Mouse (Mus musculus) cortical plate, adult 2 months (tissue): ENCODE measurements at regions not wholly inside any gene's neighbourhood (a gene's known extent, or its start where the extent isn't known, plus 50 kb on each side); places are given as distances from the start of the nearest gene placed in this dataset.

Source experiments
- CTCF ChIP-seq: fragments of 200-500 bp; IDR thresholded peaks from 2 replicates; pipeline ENCODE4 v1.5.1; 2011; ENCODE audit warnings: mild to moderate bottlenecking, control low read depth, low read length; ENCODE audit not compliant: insufficient read depth; ENCODE audit errors: extremely low read depth
- POLR2A ChIP-seq: fragments of 200-500 bp; IDR thresholded peaks from 2 replicates; pipeline ENCODE4 v1.6.1; 2011; ENCODE audit warnings: mild to moderate bottlenecking, low read length, control low read depth; ENCODE audit not compliant: insufficient read depth; ENCODE audit errors: extremely low read depth

DNA sequence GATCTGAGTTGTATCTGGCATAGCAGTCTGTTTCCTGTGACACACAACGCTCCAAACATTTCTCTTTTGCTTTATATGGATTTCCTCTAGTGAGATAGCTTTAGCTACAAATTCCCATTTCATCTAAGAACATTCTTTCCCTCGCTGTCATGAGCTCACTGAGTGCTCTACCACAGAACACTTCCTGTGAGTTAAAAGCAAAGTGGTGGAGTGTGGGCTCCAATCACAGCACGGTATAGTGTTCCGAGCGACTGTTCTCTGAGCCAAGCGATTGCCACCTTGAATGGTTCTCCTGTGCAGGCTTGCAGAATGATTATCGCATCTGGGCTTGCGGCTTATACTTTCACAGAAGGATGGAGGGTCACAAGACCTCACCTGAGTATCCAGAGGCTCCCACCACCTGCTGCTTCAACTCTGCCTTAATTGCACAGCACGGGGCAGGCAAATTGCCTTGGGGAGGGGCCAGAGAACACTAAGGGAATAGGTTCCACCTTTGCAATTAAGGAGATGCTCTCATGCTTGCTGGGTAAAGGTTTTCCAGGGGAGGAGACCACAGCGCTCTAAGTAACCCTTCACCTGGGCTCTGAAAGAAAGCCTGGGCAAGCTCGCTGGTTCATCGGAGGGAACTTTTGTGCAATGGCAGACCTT, 477.7 kb downstream of the Zfp704 start:
- TF ChIP-seq POLR2A (no peak), CTCF (no peak)
